Mouse (Mus musculus) spleen, adult 2 months (tissue): ENCODE data around the gene Serinc2.

ENCODE experiments used
- CTCF ChIP-seq: fragments of 200-500 bp; IDR thresholded peaks from 2 replicates; pipeline ENCODE4 v1.5.1; 2011; ENCODE audit warnings: mild to moderate bottlenecking, inconsistent platforms; ENCODE audit not compliant: insufficient read depth, insufficient read length, insufficient replicate concordance; ENCODE audit errors: extremely low read depth
- POLR2A ChIP-seq: fragments of 200-500 bp; IDR thresholded peaks from 2 replicates; pipeline ENCODE4 v1.6.1; 2011; ENCODE audit warnings: low read depth, low read length, inconsistent platforms

GRCm38 (mm10) chr4:130316691-130317090 is 37.7 kb upstream of the Serinc2 start:
- no peak for TF ChIP-seq POLR2A
- TF ChIP-seq CTCF: no peak
